Mouse (Mus musculus) kidney, embryonic 14.5 days (tissue): ENCODE data around the gene Hip1. TPM values are rescaled to one million over a fixed set of nuclear protein-coding genes. Genes with fewer than 3 reads are reported as not detected.

ENCODE experiments used
- ATAC-seq: fragments of 200-750 bp; cut with Nextera tagmentation; 2 replicates; pipeline ENCODE4 v1.8.0; 2017; ENCODE audit warnings: moderate number of reproducible peaks, mild to moderate bottlenecking, moderate TSS enrichment, moderate library complexity; ENCODE audit not compliant: low FRiP score, low TSS enrichment
- H3K27ac ChIP-seq: fragments of 300-500 bp; sonication (generic); 2 replicates; pipeline ENCODE4 v1.5.1; 2014; ENCODE audit warnings: low read depth, mild to moderate bottlenecking, low read length, moderate library complexity, mixed read lengths
- H3K27me3 ChIP-seq: fragments of 300-500 bp; sonication (generic); 2 replicates; pipeline ENCODE4 v1.6.1; 2014; ENCODE audit warnings: mild to moderate bottlenecking, low read length; ENCODE audit not compliant: control insufficient read depth, insufficient read depth
- H3K36me3 ChIP-seq: fragments of 300-500 bp; sonication (generic); 2 replicates; pipeline ENCODE4 v1.6.1; 2014; ENCODE audit warnings: low read length, mixed read lengths; ENCODE audit not compliant: control insufficient read depth, insufficient read depth
- H3K4me1 ChIP-seq: fragments of 300-500 bp; sonication (generic); 2 replicates; pipeline ENCODE4 v1.6.1; 2014; ENCODE audit warnings: low read length, mixed read lengths; ENCODE audit not compliant: control insufficient read depth, insufficient read depth
- H3K4me2 ChIP-seq: fragments of 300-500 bp; sonication (generic); replicated peaks from 2 replicates; pipeline ENCODE4 v1.6.1; 2014; ENCODE audit warnings: low read depth, mild to moderate bottlenecking, low read length
- H3K4me3 ChIP-seq: fragments of 300-500 bp; sonication (generic); 2 replicates; pipeline ENCODE4 v1.5.1; 2014; ENCODE audit warnings: mild to moderate bottlenecking, low read length
- H3K9ac ChIP-seq: fragments of 300-500 bp; sonication (generic); 2 replicates; pipeline ENCODE4 v1.6.1; 2014; ENCODE audit warnings: low read depth, mild to moderate bottlenecking, low read length, moderate library complexity
- H3K9me3 ChIP-seq: fragments of 300-500 bp; sonication (generic); 2 replicates; pipeline ENCODE4 v1.6.1; 2016; ENCODE audit warnings: low read length; ENCODE audit not compliant: control insufficient read depth
- WGBS: fragments of 180-500 bp; shearing (Covaris S2); extraction: QIAGEN DNeasy Blood & Tissue Kit; methylation state at CpG from one replicate; pipeline ENCODE4 v1.1.7; 2014; 5-methylcytosine and 5-hydroxymethylcytosine counted together
- polyA plus RNA-seq: library from polyadenylated mRNA; unstranded; fragments of >200 nt; fragmentation: Nextera tagmentation; extraction: Ambion mirVana; gene quantifications from 2 replicates; pipeline ENCODE4 v1.2.1, GENCODE M21; 2014

Gene Hip1
- polyA plus RNA-seq, 1 experiment from 2014 or later: 61.7 TPM

DNA sequence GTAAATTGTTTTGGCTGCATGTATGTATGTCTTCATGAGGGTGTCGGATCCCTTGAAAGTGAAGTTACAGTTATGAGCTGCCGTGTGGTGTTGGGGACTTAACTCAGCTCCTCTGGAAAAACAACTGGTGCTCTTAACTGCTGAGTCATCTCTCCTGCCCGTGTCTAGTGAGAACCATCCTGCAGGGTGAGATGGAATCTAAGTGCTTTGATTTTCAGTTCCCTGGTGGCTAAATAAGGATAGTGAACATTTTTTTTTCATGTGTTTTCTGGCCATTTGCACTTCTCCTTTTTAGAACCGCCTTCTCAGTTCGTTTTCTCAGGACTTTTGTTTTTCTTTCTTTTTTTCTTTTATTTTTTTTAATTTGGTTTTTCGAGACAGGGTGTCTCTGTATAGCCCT, 23.8 kb upstream of the Hip1 start:
- Histone ChIP-seq H3K4me1 (no peaks in the 10 kb centered on the region), H3K9me3 (no peaks in the 10 kb centered on the region), H3K36me3 (no peaks in the 10 kb centered on the region), H3K9ac (no peak overlapping the region), H3K27me3 (no peaks in the 10 kb centered on the region), H3K27ac (no peak overlapping the region), H3K4me3 (no peak overlapping the region), H3K4me2 (no peak overlapping the region)
- WGBS: 59% methylated on average over 6 of the region's 6 CpGs
- no peak for ATAC-seq

DNA sequence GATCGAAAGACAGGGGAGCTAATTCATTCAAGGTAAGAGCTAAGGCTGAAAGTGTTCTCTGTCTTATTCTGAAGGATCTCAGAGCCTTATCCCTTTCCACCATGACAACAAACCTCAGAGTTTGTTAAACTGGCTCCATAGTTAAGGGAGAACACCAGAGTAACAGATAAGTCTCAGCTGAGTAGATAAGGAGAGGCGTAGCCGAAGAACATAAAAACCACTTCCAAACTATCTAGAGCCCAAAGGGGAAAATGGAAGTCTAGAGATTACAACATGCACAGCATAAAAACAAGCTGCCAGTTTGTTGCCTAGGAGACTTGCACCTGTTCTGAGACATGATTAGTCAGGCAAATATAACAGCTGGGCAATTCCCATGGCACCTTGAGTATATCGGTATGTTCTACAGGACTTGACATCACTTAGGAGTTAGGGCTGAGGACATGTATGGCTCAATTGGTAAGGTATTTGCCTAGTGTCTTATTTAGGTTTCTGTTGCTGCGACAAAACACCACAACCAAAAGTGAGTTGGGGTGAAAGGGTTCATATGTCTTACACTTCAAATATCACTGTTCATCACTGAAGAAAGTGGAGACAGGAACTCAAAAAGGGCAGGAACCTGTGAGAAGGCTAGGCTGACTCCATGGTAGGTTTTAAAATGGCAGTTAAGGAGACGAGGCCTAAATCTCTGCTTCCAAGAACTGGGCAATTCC, 22.8 kb upstream of the Hip1 start:
- Histone ChIP-seq H3K9me3 (no peaks in the 10 kb centered on the region), H3K27me3 (no peaks in the 10 kb centered on the region), H3K9ac (no peak overlapping the region), H3K27ac (no peak overlapping the region), H3K4me1 (no peaks in the 10 kb centered on the region), H3K4me3 (no peak overlapping the region), H3K36me3 (no peaks in the 10 kb centered on the region), H3K4me2 (no peak overlapping the region)
- no peak for ATAC-seq
- WGBS: 92% methylated on average over 6 of the region's 6 CpGs

DNA sequence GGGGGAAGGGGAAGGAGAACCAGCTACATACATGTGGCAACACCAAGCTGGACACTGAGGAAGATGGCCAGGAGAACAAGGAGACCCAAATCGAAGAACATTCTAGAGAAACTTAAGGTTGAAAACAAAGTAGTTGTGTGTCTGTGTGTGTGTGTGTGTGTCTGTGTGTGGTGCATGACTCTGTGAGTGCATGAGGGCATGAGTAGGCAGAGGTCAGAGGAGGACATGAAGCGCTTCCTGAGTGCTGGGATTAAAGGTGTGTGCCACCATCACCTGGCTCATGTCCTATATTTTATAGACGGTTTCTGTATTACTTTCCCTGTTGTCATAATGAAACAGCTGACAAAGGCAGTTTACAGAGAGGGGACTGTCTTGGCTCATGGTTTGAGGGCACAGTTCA, 18.5 kb upstream of the Hip1 start, which contains the start of gene Ccl26:
Gene Ccl26, minus strand, starts transcription at position 101 of the 400 bp plus-strand sequence.
- WGBS: 90% methylated on average over 3 of the region's 3 CpGs
- no peaks in the 10 kb centered on the region for H3K36me3 ChIP-seq
- H3K27me3 ChIP-seq: no peaks in the 10 kb centered on the region
- H3K4me2 ChIP-seq: no peak within 1 kb of the TSS
- no peaks in the 10 kb centered on the region for H3K9me3 ChIP-seq
- no peak for ATAC-seq
- H3K4me1 ChIP-seq: no peaks in the 10 kb centered on the region
- no peak within 1 kb of the TSS for H3K4me3 ChIP-seq
- H3K27ac ChIP-seq: no peak within 1 kb of the TSS
- no peak within 1 kb of the TSS for H3K9ac ChIP-seq

DNA sequence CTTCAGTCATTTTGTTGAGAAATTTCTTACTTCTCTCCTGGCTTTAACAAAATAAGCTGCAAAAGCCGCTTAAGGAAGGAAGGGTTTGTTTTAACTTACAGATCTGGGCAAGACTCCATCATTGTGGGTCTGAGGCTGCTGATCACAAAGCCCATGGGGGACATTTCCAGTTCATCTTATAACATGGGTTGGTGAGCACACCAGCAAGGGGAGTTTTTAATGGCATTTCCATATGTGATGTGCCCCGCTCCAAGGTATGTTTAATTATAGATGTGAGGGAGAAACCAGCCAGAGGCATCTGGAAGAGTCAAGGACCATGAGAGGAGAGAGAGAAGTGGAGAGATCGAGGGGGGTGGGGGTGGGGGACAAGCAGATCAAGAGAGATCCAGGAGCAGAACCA, 12.8 kb upstream of the Hip1 start:
- Histone ChIP-seq H3K9me3 (no peaks in the 10 kb centered on the region), H3K4me2 (no peak overlapping the region), H3K36me3 (no peaks in the 10 kb centered on the region), H3K4me3 (no peak overlapping the region), H3K27ac (no peak overlapping the region), H3K9ac (no peak overlapping the region), H3K27me3 (no peaks in the 10 kb centered on the region), H3K4me1 (0 out of 2 replicates have a peak, but pooled peaks cover 2% of the 10 kb centered on the region)
- no peak for ATAC-seq
- WGBS: 77% methylated on average over 3 of the region's 3 CpGs

DNA sequence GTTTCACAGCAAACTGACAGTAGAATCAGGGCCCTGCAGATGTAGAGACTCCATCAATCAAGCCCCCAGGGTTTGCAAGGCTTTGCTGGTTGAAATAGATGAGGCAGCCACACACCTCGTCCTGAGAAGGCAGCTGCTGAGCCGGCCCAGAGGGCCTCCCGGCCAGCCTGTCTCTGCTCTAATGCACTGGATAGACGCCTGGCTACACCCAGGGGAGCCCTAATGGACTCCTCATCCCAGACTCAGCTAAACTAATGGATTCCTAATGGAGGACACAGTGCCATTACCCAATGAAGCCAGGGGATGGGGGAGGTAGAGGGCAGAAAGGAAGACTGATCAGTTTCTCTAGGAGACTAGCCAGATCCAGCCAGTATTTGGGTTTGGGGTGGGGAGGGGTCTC, 12.1 kb upstream of the Hip1 start:
- 14% methylated on average over 4 of the region's 4 CpGs for WGBS
- no peak overlapping the region for H3K9ac ChIP-seq
- no peaks in the 10 kb centered on the region for H3K9me3 ChIP-seq
- H3K4me2 ChIP-seq: no peak overlapping the region
- no peak overlapping the region for H3K27ac ChIP-seq
- no peak overlapping the region for H3K4me3 ChIP-seq
- H3K4me1 ChIP-seq: 0 out of 2 replicates have a peak, but pooled peaks cover 2% of the 10 kb centered on the region
- H3K36me3 ChIP-seq: no peaks in the 10 kb centered on the region
- ATAC-seq: no peak
- no peaks in the 10 kb centered on the region for H3K27me3 ChIP-seq

DNA sequence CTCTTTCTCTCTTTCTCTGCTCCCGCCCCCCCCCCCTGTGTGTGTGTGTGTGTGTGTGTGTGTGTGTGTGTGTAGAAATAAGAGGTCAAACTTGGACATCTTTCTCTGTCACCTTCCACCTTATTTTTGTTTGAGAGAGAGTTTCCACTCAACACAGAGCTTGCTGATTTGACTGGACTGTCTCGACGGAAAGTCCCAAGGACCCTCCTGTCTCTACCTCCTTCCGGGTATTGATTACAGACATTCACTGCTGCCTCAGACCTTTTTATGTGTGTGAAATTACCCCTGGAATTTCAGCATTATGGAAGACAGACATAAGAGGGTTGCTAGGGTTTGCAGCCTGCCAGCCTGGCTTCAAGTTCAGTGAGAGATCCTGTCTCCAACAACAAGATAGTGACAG, 11.3 kb upstream of the Hip1 start:
- no peaks in the 10 kb centered on the region for H3K9me3 ChIP-seq
- H3K36me3 ChIP-seq: no peaks in the 10 kb centered on the region
- H3K4me2 ChIP-seq: no peak overlapping the region
- H3K27me3 ChIP-seq: no peaks in the 10 kb centered on the region
- H3K9ac ChIP-seq: no peak overlapping the region
- no peak overlapping the region for H3K4me3 ChIP-seq
- ATAC-seq: no peak
- no peak overlapping the region for H3K27ac ChIP-seq
- 0 out of 2 replicates have a peak, but pooled peaks cover 2% of the 10 kb centered on the region for H3K4me1 ChIP-seq
- 78% methylated on average over 3 of the region's 4 CpGs for WGBS

DNA sequence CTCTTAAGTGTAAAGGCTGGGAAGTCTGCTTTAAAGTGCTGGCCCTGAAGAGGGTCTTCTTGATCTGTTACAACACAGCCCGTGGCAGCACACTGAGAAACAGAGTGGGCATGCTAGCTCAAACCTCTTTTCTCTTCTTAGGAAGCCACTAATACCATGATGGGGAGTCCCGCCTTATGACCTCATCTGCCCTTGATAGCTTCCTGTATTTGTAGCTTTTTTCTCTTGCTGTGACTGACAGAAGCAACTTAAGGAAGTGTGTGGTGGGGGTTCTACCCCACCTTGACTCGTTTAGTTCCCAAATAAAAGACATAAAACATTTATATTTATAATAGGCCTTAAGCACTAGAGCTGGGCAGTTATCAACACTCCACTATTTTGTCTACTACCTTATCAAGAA, 6.7 kb upstream of the Hip1 start:
- H3K4me1 ChIP-seq: 0 out of 2 replicates have a peak, but pooled peaks cover 2% of the 10 kb centered on the region
- H3K9me3 ChIP-seq: no peaks in the 10 kb centered on the region
- H3K4me2 ChIP-seq: no peak overlapping the region
- no peaks in the 10 kb centered on the region for H3K27me3 ChIP-seq
- 71% methylated on average over 3 of the region's 3 CpGs for WGBS
- H3K27ac ChIP-seq: no peak overlapping the region
- no peak for ATAC-seq
- no peak overlapping the region for H3K9ac ChIP-seq
- H3K36me3 ChIP-seq: no peaks in the 10 kb centered on the region
- H3K4me3 ChIP-seq: no peak overlapping the region

DNA sequence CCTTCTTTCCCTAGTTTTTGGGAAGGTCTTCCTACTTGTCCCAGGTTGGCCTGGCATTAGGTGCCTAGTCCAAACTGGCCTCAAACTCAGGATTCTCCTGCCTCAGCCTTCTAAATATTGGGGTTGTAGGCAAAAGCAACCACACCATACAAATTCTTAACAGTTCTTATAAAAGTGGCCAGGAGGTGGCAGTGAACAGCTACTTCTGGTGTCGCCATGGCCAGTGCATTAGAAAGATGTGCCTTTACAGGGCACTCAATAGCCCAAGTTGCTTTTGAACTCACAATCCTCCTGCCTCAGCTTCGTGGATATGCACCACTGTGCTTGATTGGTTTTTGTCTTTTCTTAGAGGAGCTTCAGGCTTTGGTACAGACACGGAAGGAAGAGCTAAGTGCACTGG, 6.0 kb upstream of the Hip1 start:
- H3K4me3 ChIP-seq: no peak overlapping the region
- WGBS: 35% methylated on average over 3 of the region's 3 CpGs
- H3K36me3 ChIP-seq: no peaks in the 10 kb centered on the region
- ATAC-seq: no peak
- no peaks in the 10 kb centered on the region for H3K27me3 ChIP-seq
- H3K4me2 ChIP-seq: no peak overlapping the region
- H3K27ac ChIP-seq: no peak overlapping the region
- no peaks in the 10 kb centered on the region for H3K9me3 ChIP-seq
- 0 out of 2 replicates have a peak, but pooled peaks cover 2% of the 10 kb centered on the region for H3K4me1 ChIP-seq
- no peak overlapping the region for H3K9ac ChIP-seq

DNA sequence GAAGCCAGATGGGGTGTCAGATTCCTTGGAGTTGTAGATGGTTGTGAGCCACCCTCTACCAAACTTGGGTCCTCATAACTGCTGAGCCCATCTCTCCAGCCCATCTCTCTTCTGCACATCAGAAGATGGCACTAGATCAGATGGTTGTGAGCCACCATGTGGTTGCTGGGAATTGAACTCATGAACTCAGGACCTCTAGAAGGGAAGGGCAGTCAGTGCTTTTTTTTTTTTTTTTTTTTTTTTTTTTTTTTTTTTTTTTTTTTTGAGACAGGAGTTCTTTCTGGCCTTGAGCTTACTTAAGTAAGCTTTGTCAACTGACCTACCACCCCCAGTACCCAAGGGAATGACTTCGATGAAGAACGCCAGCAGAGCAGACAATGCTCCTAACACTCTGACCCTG, 3.1 kb upstream of the Hip1 start:
- Histone ChIP-seq H3K9me3 (no peaks in the 10 kb centered on the region), H3K27ac (no peak overlapping the region), H3K4me1 (peaks cover 9% of the 10 kb centered on the region; the same call in 1 of the 2 replicates), H3K27me3 (no peaks in the 10 kb centered on the region), H3K4me2 (no peak overlapping the region), H3K9ac (no peak overlapping the region), H3K36me3 (no peaks in the 10 kb centered on the region), H3K4me3 (no peak overlapping the region)
- no peak for ATAC-seq
- 64% methylated on average over 2 of the region's 2 CpGs for WGBS
